Comparison of ENCODE assay signal across 8 mouse cellular contexts in the genomic region with DNA sequence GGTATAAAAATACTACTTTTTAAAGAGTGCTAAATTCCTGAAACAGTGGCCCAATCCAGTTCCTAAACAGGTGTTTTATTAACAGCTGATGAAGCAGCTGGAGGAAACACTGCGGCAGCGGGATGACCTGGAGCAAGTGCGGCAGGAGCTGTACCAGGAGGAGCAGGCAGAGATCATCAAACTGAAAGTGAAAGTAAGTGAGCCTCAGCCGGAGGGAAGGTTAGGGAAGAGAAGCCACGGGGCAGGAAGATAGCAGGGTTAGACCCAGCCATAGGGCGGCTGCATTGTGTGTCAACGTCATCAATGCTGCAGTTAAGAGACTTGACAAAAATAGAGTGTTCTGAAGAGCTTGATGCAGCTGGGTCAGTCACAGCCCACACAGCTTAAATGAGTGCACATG. TPM values are rescaled to one million over a fixed set of nuclear protein-coding genes. Genes with fewer than 3 reads are reported as not detected.
DNase-seq lines count a peak whose midpoint lies in the region; ATAC-seq and TF ChIP-seq lines count a peak whose summit lies in the region.

No protein-coding gene starts in this region.

- H3K4me2 ChIP-seq in intestine, embryonic 15.5 days (replicated peaks), result peak overlapping the region; percentile 38

- DNase-seq in left cerebral cortex, adult 2 months (ENCODE audit: extremely low spot score in 1 of 2, low spot score in 2 of 2), result no peak
- no peak for DNase-seq in left cerebral cortex, adult 18-20 months (ENCODE audit: low spot score in 2 of 2)
- no peak for DNase-seq in cerebellum, postnatal 10 days
- no peak for DNase-seq in right cerebral cortex, postnatal 14 days
- DNase-seq in frontal cortex, postnatal 14 days (ENCODE audit: low spot score in 2 of 2), result no peak

- intact Hi-C loops in left cerebral cortex, adult 2 months (cut with DNase I), result no loop called here

- peak; percentile 78 for ATAC-seq in intestine, embryonic 15.5 days
- ATAC-seq in megakaryocyte, adult 5-6 weeks (ENCODE audit: poor library complexity, severe bottlenecking), result peak; percentile 85

- H3K9ac ChIP-seq in intestine, embryonic 15.5 days, result no peak overlapping the region

- 0 out of 2 replicates have a peak, but pooled peaks cover 3% of the 10 kb centered on the region for H3K4me1 ChIP-seq in brown adipose tissue, adult 24 weeks (ENCODE audit: control insufficient read depth, insufficient read depth, insufficient read length, low read length)
- no peaks in the 10 kb centered on the region for H3K4me1 ChIP-seq in intestine, embryonic 15.5 days (replicated peaks)

- H3K4me3 ChIP-seq in left cerebral cortex, adult 2 months, result peak overlapping the region; percentile 31
- H3K4me3 ChIP-seq in brown adipose tissue, adult 24 weeks (ENCODE audit: insufficient read depth, low read depth, low read length), result peak overlapping the region; percentile 71
- no peak overlapping the region for H3K4me3 ChIP-seq in intestine, embryonic 15.5 days (replicated peaks)

- WGBS in intestine, embryonic 15.5 days, result 58% methylated on average over 7 of the region's 7 CpGs

- no peak for TF ChIP-seq CTCF in left cerebral cortex, adult 2 months (IDR thresholded peaks at IDR 0.05)

- no peaks in the 10 kb centered on the region for H3K36me3 ChIP-seq in intestine, embryonic 15.5 days

- H3K9me3 ChIP-seq in intestine, embryonic 15.5 days, result no peaks in the 10 kb centered on the region

- no peaks in the 10 kb centered on the region for H3K27me3 ChIP-seq in intestine, embryonic 15.5 days (replicated peaks)

- H3K27ac ChIP-seq in left cerebral cortex, adult 2 months, result no peak overlapping the region
- peak overlapping the region; percentile 16; the same call in 1 of the 2 replicates for H3K27ac ChIP-seq in brown adipose tissue, adult 24 weeks (replicated peaks; ENCODE audit: low read depth, low read length)
- H3K27ac ChIP-seq in intestine, embryonic 15.5 days, result no peak overlapping the region

RNA-seq across cellular contexts. Expression of gene Mns1, which starts 11.6 kb away (rescaled TPM):
- total RNA-seq in left cerebral cortex, adult 2 months (2021), result 1 to 10 TPM in 1 of 2 experiments, under 1 TPM in 1; 0.59 to 1.1 TPM
- 1 to 10 TPM in 1 of 2 experiments, under 1 TPM in 1; 0.93 to 1.2 TPM for total RNA-seq in left cerebral cortex, adult 18-20 months (2021)
- polyA plus RNA-seq in brown adipose tissue, adult 24 weeks (2012; ENCODE audit: insufficient read depth, insufficient read length, missing spikeins), result 0.29 TPM in 1 of 2 replicates, not detected in the other
- 16.9 and 17.4 TPM in 2 replicates for polyA plus RNA-seq in intestine, embryonic 15.5 days (2015; fragmentation: Nextera tagmentation; extraction: Ambion mirVana)
- total RNA-seq in megakaryocyte, adult 5-6 weeks (2015), result 21.0 and 25.9 TPM in 2 replicates
- total RNA-seq in megakaryocyte, adult 5-6 weeks (2017), result 29.4 and 31.4 TPM in 2 replicates

RNA-seq across cellular contexts. Expression of gene Tex9, which starts 42.6 kb away (rescaled TPM):
- 10 to 100 TPM; 11.2 to 12.8 TPM for total RNA-seq in left cerebral cortex, adult 2 months (2021)
- 10 to 100 TPM; 10.2 to 14.3 TPM for total RNA-seq in left cerebral cortex, adult 18-20 months (2021)
- 1.5 and 2.3 TPM in 2 replicates for polyA plus RNA-seq in brown adipose tissue, adult 24 weeks (2012; ENCODE audit: insufficient read depth, insufficient read length, missing spikeins)
- 20.6 and 21.1 TPM in 2 replicates for polyA plus RNA-seq in intestine, embryonic 15.5 days (2015; fragmentation: Nextera tagmentation; extraction: Ambion mirVana)
- 1.5 and 4.0 TPM in 2 replicates for total RNA-seq in megakaryocyte, adult 5-6 weeks (2015)
- total RNA-seq in megakaryocyte, adult 5-6 weeks (2017), result 5.4 and 5.9 TPM in 2 replicates

Comparison
In these comparisons a context has a peak if more than half of its experiments do, and no peak if none do; other contexts are left out.
1. RNA of gene Mns1, which starts 11.6 kb away (total RNA-seq): 21.0 to 31.4 TPM in megakaryocyte, adult 5-6 weeks; 0.93 to 1.2 TPM in left cerebral cortex, adult 18-20 months and 0.59 to 1.1 TPM in left cerebral cortex, adult 2 months; every median in the first group is over 10 times any median in the second.